Mouse (Mus musculus) spleen, adult 18-20 months (tissue): ENCODE data around the gene Xrcc1.
A peak's percentile ranks its signal among the peaks of the same experiment; 100 is the strongest.

Experiments
- DNase-seq, 2 experiments: peaks; one replicate each; pipeline ENCODE4 v3.0.0; 2022; ENCODE audit warnings: mixed read lengths in 2 of 2

The Xrcc1 gene

GRCm38 (mm10) chr7:24529580-24529979 is 16.5 kb upstream of the Xrcc1 start:
- DNase-seq = no peak

DNA sequence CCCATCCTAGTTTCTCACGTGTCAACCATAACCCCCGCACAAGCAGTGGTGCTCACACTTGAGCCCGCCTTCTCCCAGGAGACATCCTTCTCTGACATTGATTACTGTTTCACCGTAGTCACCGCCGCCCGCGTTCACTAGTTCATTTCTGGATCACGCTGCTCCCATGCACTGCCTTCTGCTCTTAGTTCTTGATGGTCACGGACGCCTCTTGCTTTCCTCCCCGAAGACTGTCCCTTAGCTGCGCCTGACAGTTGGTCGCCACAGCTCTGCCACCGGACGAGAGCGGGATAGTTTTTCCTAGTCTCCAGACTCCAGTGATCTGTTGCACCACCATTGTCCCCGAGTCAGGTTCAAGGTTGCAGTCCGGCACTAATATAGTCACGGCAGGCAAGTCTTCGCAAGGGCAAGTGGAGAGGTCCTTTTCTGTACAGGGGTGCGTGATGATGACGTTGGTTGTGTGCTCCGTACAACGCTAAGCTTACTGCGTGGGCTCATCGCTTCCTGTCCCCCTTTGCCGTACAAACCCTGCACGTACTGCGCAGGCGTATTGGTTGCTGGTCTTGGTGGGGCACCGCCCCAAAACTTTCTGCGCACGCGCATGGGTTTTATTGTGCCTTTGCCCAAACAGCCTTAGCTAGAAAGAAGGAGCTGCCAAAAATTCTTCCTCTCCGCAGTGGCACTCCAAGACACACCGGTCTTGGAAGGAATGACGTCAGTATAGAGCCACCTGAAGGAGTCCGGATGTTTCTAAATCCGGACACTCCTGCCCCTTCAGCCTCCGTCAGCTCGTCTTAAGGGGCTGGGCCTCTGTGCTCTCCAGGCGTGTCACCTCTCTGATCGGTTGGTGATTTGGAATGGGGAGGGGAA is 15.8 kb upstream of the Xrcc1 start, which contains the start of gene Irgq:
Gene Irgq, plus strand, starts transcription at position 628 of the 870 bp plus-strand sequence.
- peak; percentile 96 to 97 for DNase-seq

- peak; percentile 59 to 76 for DNase-seq
These were observed 14.7 kb upstream of the Xrcc1 start for GRCm38 (mm10) chr7:24531211-24531971.

- DNase-seq = no peak
These were observed 13.0 kb upstream of the Xrcc1 start for GRCm38 (mm10) chr7:24533031-24533571.

- no peak for DNase-seq
These were observed 12.3 kb upstream of the Xrcc1 start for GRCm38 (mm10) chr7:24533806-24534205.

- DNase-seq = no peak
These were observed 11.8 kb upstream of the Xrcc1 start for GRCm38 (mm10) chr7:24534301-24534700.

GRCm38 (mm10) chr7:24537081-24537480 is 9.0 kb upstream of the Xrcc1 start:
- DNase-seq = no peak

DNA sequence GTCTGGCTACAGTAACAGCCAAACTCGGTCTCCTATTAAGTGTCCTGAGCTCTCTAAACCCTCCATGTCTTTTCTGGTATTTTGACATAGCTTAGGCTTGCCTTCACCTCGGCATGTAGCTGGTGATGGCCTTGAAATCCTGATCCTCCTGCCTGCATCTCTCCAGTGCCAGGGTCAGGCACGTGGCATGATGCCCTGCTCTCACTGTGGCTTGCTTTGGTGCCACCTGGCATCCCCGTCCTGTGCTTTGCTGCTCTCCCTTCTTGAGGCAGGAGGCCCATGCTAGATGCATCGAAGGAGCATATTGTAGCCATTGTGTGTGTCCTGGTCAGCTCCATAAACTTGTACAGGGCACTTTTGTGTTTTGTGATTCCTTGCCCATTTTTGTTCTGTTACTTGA is 8.5 kb upstream of the Xrcc1 start:
- DNase-seq = no peak

GRCm38 (mm10) chr7:24538154-24538553 is 7.9 kb upstream of the Xrcc1 start:
- no peak for DNase-seq

- DNase-seq = no peak
These were observed 7.4 kb upstream of the Xrcc1 start for GRCm38 (mm10) chr7:24538701-24539100.

- DNase-seq = no peak
These were observed 6.4 kb upstream of the Xrcc1 start for GRCm38 (mm10) chr7:24539686-24540085.

DNA sequence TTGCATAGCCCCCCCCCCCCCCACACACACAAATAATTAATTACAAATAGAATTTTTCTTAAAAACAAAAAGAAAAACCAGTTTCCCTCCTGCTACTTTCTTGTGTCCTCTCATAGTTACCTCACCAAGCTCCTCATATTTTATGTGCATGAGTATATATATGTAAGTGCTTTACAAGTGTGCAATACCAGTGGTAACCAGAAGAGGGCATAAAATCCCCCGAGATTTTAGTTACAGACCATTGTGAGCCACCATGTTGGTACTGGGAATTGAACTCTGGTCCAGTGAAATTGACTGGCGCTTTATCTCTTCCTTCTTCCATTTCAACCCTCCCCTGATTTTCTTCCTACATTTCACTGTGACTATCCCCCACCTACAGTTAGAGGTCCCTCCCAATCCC is 1.6 kb upstream of the Xrcc1 start:
- DNase-seq = no peak

- peak; percentile 97 to 98 for DNase-seq
These were observed 723 bp downstream of the Xrcc1 start for GRCm38 (mm10) chr7:24546634-24547389.

DNA sequence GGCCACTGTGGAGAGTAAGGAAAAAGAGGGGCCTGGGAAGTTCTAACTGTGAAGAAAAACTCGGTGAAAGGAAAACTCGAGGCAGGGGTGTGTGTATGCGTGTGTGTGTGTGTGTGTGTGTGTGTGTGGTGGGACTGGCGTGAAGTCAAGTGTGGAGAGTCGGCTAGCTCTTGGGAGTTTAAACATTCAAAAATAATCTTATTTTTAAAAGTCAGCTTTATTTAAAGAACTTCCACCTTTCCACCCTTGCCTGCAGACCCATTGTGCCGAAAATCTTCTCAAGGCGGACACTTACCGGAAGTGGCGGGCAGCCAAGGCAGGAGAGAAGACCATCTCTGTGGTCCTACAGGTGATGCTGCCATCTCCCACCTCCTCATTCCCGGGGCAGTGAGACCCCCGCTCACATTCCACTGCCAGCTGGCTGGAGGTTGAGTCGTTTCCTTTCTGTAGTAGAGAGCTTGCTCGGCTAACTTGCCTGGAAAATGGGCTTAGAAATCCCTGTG is 1.5 kb downstream of the Xrcc1 start:
- DNase-seq = no peak

DNA sequence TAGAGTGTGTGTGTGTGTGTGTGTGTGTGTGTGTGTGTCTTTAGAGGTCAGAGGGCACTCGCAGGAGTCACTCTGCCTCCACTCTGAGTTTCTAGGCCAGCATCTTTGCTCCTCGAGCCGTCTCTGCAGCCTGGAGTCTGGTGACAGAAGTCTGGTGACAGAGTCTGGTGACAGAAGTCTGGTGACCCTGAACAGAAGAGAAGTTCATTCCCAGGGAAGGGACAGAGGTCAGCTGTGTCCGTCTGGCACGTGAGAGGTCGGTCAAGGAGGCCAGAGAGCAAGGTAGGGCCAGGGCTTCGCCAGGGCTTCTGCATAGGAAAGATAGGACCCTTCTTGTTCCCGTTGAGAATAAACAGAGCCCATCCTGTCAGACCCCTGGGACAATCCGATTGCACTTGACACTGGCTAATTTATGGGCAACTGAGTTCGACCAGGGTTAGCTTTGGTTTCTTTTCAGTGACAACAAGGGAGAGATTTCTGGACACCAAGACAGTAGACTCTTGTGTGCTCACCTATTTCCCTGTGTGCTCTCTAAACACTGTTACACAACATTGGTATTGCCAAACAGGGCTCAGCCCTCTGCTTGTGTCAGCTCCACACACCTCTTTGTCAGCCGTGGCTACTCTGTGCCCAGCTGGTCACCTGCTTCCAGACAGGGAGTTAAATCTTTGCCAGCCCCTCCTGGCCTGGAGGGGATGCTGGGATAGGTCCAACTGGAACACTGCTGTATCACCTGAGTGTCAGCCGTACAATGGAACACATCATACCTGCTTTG is 6.1 kb downstream of the Xrcc1 start:
- no peak for DNase-seq

DNA sequence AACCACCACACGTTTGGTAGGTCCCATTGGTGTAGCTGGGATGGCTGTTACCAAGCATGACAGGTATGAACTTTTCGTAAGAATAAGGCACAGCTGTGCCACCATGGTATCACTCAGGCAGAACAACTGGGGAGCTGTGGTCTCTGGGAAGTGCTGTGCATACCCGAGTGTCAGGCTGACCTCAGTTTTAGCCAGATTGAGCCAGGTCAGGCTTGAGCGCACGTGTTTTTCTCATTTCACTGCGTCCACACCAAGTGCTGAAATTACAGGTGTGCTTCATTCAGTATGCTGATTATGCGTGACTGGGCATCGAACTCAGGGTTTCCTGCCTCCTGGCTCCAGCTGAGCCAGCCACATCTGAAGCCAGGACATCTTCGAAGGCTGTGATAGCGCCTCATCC is 9.7 kb downstream of the Xrcc1 start:
- DNase-seq = no peak

- DNase-seq = no peak
These were observed 15.4 kb downstream of the Xrcc1 start for GRCm38 (mm10) chr7:24561450-24561849.

DNA sequence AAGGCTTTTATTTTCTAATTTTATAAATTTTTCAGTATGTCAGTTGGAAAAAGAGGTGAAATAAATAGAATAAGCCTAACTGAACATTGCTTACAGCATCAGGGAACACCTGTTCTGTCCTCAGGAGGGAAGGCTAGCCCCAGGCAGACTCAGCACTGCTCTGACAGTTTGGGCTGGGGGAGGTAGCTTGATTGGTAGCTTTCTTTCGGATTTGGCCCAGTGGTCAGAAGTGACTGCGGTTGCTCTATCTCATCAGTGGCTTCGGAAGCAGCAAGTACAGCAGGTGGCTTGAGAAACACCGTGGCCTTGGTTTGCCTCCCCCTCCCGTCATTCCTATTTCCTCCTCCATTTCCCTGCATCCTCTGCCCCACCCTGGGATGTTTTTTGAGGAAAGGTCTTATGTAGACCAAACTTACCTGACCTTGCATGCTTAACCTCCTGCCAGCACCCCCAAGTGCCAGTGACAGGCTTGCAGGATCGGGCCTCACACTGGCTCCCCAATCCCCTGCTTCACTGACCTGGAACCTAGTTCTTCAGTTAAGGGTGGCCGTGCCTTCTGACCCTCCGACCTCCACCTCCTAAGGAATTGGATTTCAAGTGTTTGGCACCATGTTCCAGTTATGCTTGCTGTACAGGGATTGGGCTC is 17.2 kb downstream of the Xrcc1 start:
- no peak for DNase-seq

GRCm38 (mm10) chr7:24563837-24564206 is 17.7 kb downstream of the Xrcc1 start:
- DNase-seq = no peak

DNA sequence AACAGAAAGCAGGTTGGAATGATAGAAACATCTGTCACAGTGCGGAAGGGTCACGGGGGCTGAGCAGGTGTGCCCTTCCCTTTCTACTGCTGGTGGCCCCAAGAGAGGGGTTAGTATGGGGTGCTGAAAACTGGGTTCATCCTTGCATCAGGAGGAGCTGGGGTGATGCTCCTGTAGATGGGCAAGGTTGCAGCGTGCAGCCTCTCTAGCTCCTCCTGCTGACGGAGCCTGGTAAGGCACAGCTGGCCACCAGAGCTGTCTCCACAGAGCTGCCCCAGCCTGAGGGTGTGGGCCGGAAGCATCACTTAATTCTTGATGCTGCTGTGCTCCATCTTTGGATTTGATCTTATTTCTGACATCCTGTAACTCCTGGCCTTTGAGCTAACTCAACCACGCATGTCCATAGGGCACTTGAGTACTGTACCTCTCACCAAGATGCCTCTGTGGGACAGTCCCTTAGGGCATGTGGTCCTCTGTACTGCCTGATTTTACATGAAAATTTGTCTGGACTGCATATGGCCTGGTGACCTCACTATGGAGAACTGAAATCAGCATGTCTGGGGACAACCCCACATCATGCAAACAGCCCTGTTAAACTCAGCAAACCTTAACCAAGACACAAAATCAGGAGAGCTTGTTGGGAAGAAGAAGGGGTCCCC is 18.6 kb downstream of the Xrcc1 start:
- peak; percentile 77 to 89 for DNase-seq

- DNase-seq = no peak
These were observed 19.5 kb downstream of the Xrcc1 start for GRCm38 (mm10) chr7:24565627-24566026.
